Mouse (Mus musculus): ENCODE measurements around the gene Papss2. TPM values are rescaled to one million over a fixed set of nuclear protein-coding genes. Genes with fewer than 3 reads are reported as not detected.

The Papss2 gene
- total RNA-seq, 1 experiment from 2014 or later = 0.99 TPM

Other genes with a start within 250 kb of the Papss2 start
- gene Sgms1, start 206.1 kb upstream of the Papss2 start, total RNA-seq (2017) = 79.2 and 81.0 TPM in 2 replicates
- gene Rpl9-ps6, start 129.2 kb upstream of the Papss2 start, total RNA-seq (2017) = 106 and 202 TPM in 2 replicates
- gene Minpp1, start 110.0 kb upstream of the Papss2 start, total RNA-seq (2017) = 42.7 and 57.6 TPM in 2 replicates
- 67.3 and 82.2 TPM in 2 replicates for gene Atad1, start 144.0 kb downstream of the Papss2 start, total RNA-seq (2017)
- gene Pten, start 161.7 kb downstream of the Papss2 start, total RNA-seq (2017) = 176 and 189 TPM in 2 replicates